Comparison of ENCODE assay signal across 9 mouse cellular contexts in the genomic region with DNA sequence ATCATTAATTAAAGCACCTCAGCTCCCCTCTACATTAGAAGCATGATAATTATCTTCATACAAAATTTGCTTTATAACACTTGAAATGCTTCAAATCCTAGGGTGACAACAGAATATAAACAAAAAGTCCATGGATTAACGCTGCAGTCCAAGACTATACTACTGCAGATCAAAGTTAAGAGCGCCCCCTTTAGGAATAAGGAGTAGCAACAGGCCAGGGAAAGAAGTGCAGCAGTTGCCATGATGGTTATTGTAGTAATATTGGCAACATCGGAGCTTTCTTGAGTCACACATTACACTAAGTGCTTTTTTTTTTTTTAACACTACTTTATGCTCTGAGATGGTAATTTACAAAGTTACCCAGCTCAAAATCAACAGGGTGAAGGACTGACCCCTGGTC. TPM values are rescaled to one million over a fixed set of nuclear protein-coding genes. Genes with fewer than 3 reads are reported as not detected.
DNase-seq lines count a peak whose midpoint lies in the region; ATAC-seq and TF ChIP-seq lines count a peak whose summit lies in the region.
"Had no signal": no experiment of that assay in that cellular context is flagged by ENCODE, and none has a peak within 500 bp of the region (broad histone marks: within the 10 kb centered on the region; RNA-seq: fewer than 3 reads in every experiment).

No protein-coding gene starts in this region.

- H3K27ac ChIP-seq in intestine, embryonic 15.5 days: no peak overlapping the region
- no peak overlapping the region for H3K27ac ChIP-seq in intestine, embryonic 16.5 days (ENCODE audit: low read length)
- no peak overlapping the region for H3K27ac ChIP-seq in MEL (ENCODE audit: control insufficient read depth, low read depth, low read length)
- H3K27ac ChIP-seq: macrophage had no signal

- no peak for TF ChIP-seq POLR2A in MEL (IDR thresholded peaks at IDR 0.05; ENCODE audit: control insufficient read depth in 1 of 2, insufficient read depth in 1 of 2, low read depth in 1 of 2, low read length in 2 of 2, poor library complexity in 1 of 2)

- H3K79me2 ChIP-seq in MEL (ENCODE audit: control insufficient read depth, insufficient read depth, low read length, poor library complexity): no peaks in the 10 kb centered on the region

- peak; percentile 9 for DNase-seq in cerebellum, adult 11-12 months
- no peak for DNase-seq in cerebellum, postnatal 4 days (ENCODE audit: low spot score in 2 of 2)
- DNase-seq in MEL (ENCODE audit: low read depth, low spot score): peak; percentile 2
- no peak for DNase-seq in gastrocnemius, adult 18-20 months (ENCODE audit: low spot score)

- no peak for TF ChIP-seq EP300 in MEL (IDR thresholded peaks at IDR 0.05; ENCODE audit: low read depth in 1 of 2, low read length in 2 of 2)

- no peaks in the 10 kb centered on the region for H3K27me3 ChIP-seq in intestine, embryonic 15.5 days (replicated peaks)
- no peaks in the 10 kb centered on the region for H3K27me3 ChIP-seq in intestine, embryonic 16.5 days (replicated peaks; ENCODE audit: control insufficient read depth, insufficient read depth, low read length)
- no peaks in the 10 kb centered on the region for H3K27me3 ChIP-seq in MEL (ENCODE audit: control insufficient read depth in 1 of 2, insufficient read depth in 2 of 2, low read length in 2 of 2)

- peak in 2 of 3 experiments; percentile 23 to 30; a peak in 3 of 6 replicates for TF ChIP-seq CTCF in MEL (IDR thresholded peaks at IDR 0.05 in 2 of 3, conservative IDR thresholded peaks at IDR 0.05 in 1 of 3; ENCODE audit: control insufficient read depth in 1 of 3, insufficient read depth in 1 of 3, low read depth in 2 of 3, low read length in 3 of 3, poor library complexity in 1 of 3, severe bottlenecking in 1 of 3)

- H3K36me3 ChIP-seq in intestine, embryonic 15.5 days: no peaks in the 10 kb centered on the region
- H3K36me3 ChIP-seq in intestine, embryonic 16.5 days (ENCODE audit: control insufficient read depth, insufficient read depth, low read length): no peaks in the 10 kb centered on the region
- no peaks in the 10 kb centered on the region for H3K36me3 ChIP-seq in MEL (ENCODE audit: control insufficient read depth in 1 of 2, insufficient read depth in 2 of 2, low read length in 2 of 2)

- H3K4me3 ChIP-seq in intestine, embryonic 15.5 days (replicated peaks): no peak overlapping the region
- no peak overlapping the region for H3K4me3 ChIP-seq in intestine, embryonic 16.5 days (ENCODE audit: low read length)
- H3K4me3 ChIP-seq in MEL (ENCODE audit: control insufficient read depth in 1 of 2, insufficient read depth in 1 of 2, low read depth in 2 of 2, low read length in 2 of 2): no peak overlapping the region

- no peak overlapping the region for H3K4me2 ChIP-seq in intestine, embryonic 15.5 days (replicated peaks)
- H3K4me2 ChIP-seq in intestine, embryonic 16.5 days (ENCODE audit: low read depth, low read length): no peak overlapping the region

- H3K9me3 ChIP-seq in intestine, embryonic 15.5 days: no peaks in the 10 kb centered on the region
- no peaks in the 10 kb centered on the region for H3K9me3 ChIP-seq in intestine, embryonic 16.5 days (ENCODE audit: control insufficient read depth, low read length)
- no peaks in the 10 kb centered on the region for H3K9me3 ChIP-seq in MEL (replicated peaks; ENCODE audit: insufficient read depth, low read length)

- peak; percentile 22 for TF ChIP-seq RAD21 in MEL (IDR thresholded peaks at IDR 0.05; ENCODE audit: low read depth, low read length)

- 0 out of 2 replicates have a peak, but pooled peaks have one; percentile 15 for ATAC-seq in intestine, embryonic 15.5 days
- no peak for ATAC-seq in intestine, embryonic 16.5 days
- ATAC-seq in common myeloid progenitor, adult 5-6 weeks (replicated peaks; ENCODE audit: low read depth, poor library complexity, severe bottlenecking): 0 out of 2 replicates have a peak, but pooled peaks have one; percentile 39
- ATAC-seq in erythroid progenitor cell, adult 5-6 weeks (replicated peaks; ENCODE audit: low FRiP score, poor library complexity, severe bottlenecking): no peak

- no peak overlapping the region for H3K9ac ChIP-seq in intestine, embryonic 15.5 days
- no peak overlapping the region for H3K9ac ChIP-seq in intestine, embryonic 16.5 days (ENCODE audit: low read depth, low read length)
- H3K9ac ChIP-seq in MEL (ENCODE audit: control insufficient read depth, low read depth, low read length, poor library complexity, severe bottlenecking): no peak overlapping the region

- H3K4me1 ChIP-seq in intestine, embryonic 15.5 days (replicated peaks): no peaks in the 10 kb centered on the region
- 0 out of 2 replicates have a peak, but pooled peaks cover 5% of the 10 kb centered on the region for H3K4me1 ChIP-seq in intestine, embryonic 16.5 days (ENCODE audit: control insufficient read depth, insufficient read depth, low read length)
- no peaks in the 10 kb centered on the region for H3K4me1 ChIP-seq in MEL (ENCODE audit: control insufficient read depth in 1 of 2, insufficient read depth in 2 of 2, low read length in 2 of 2)

- 44% methylated on average over 3 of the region's 3 CpGs for WGBS in intestine, embryonic 15.5 days
- WGBS in intestine, embryonic 16.5 days: 40% methylated on average over 3 of the region's 3 CpGs

TF ChIP-seq in MEL, 35 proteins besides CTCF, POLR2A, EP300 and RAD21:
- TF ChIP-seq SMC3 (IDR thresholded peaks at IDR 0.05; ENCODE audit: low read depth, low read length): 0 out of 2 replicates have a peak, but pooled peaks have one; percentile 5
- TF ChIP-seq MXI1 (IDR thresholded peaks at IDR 0.05; ENCODE audit: low read depth, low read length): no peak

RNA-seq across cellular contexts. Expression of a gene that starts 43.7 kb away (rescaled TPM):
- polyA plus RNA-seq in intestine, embryonic 15.5 days (2015; fragmentation: Nextera tagmentation; extraction: Ambion mirVana): 3.1 and 3.3 TPM in 2 replicates
- polyA plus RNA-seq in intestine, embryonic 16.5 days (2015; fragmentation: Nextera tagmentation; extraction: Ambion mirVana): 3.5 and 3.8 TPM in 2 replicates
- not detected in 2 replicates for total RNA-seq in MEL (2012; rRNA removed)
- not detected for polyA plus RNA-seq in MEL (2012; ENCODE audit: insufficient read depth in 1 of 2, insufficient read length in 2 of 2, low read depth in 1 of 2, low replicate concordance in 2 of 2, missing spikeins in 1 of 2)
- total RNA-seq in common myeloid progenitor, adult 5-6 weeks (2017): not detected in 2 replicates
- total RNA-seq in erythroid progenitor cell, adult 5-6 weeks (2015; ENCODE audit: low replicate concordance): 1.3 TPM in 1 of 2 replicates, not detected in the other
- total RNA-seq in erythroid progenitor cell, adult 5-6 weeks (2017; ENCODE audit: low replicate concordance): 0.53 TPM in 1 of 2 replicates, not detected in the other
- total RNA-seq in gastrocnemius, adult 18-20 months (2021): 10 to 100 TPM; 50.7 to 54.3 TPM
- polyA plus RNA-seq: macrophage had no signal

Comparison
In these comparisons a context has a peak if more than half of its experiments do, and no peak if none do; other contexts are left out.
1. DNase-seq: peak in cerebellum, adult 11-12 months (single experiment) and MEL (single experiment); none in cerebellum, postnatal 4 days (0 of 2) and gastrocnemius, adult 18-20 months (single experiment).
2. ATAC-seq: peak in intestine, embryonic 15.5 days (single experiment) and common myeloid progenitor, adult 5-6 weeks (single experiment); none in intestine, embryonic 16.5 days (single experiment) and erythroid progenitor cell, adult 5-6 weeks (single experiment).
3. RNA of a gene that starts 43.7 kb away (total RNA-seq): 50.7 to 54.3 TPM in gastrocnemius, adult 18-20 months; 0.53 to 1.3 TPM in erythroid progenitor cell, adult 5-6 weeks, not detected in MEL and not detected in common myeloid progenitor, adult 5-6 weeks; every median in the first group is over 10 times any median in the second.